Mouse (Mus musculus) left cerebral cortex, adult 2 months (tissue): ENCODE results near the gene Tuba1b. TPM values are rescaled to one million over a fixed set of nuclear protein-coding genes. Genes with fewer than 3 reads are reported as not detected.
A peak's percentile ranks its signal among the peaks of the same experiment; 100 is the strongest.

Experiments used
- DNase-seq, 2 experiments: peaks; one replicate each; pipeline ENCODE4 v3.0.0; 2021 to 2022; ENCODE audit warnings: low spot score in 2 of 2, mixed read lengths in 1 of 2; ENCODE audit errors: extremely low spot score in 1 of 2
- H3K27ac ChIP-seq: fragments of 200-600 bp; 2 replicates; pipeline ENCODE4 v1.8.1; 2022
- H3K4me3 ChIP-seq: fragments of 200-600 bp; 2 replicates; pipeline ENCODE4 v1.8.1; 2022
- CTCF ChIP-seq: fragments of 200-600 bp; IDR thresholded peaks from 2 replicates; pipeline ENCODE4 v1.8.1; 2022; ENCODE audit warnings: antibody characterized with exemption, mild to moderate bottlenecking, moderate library complexity
- intact Hi-C: fragments of 180-260 bp; cut with DNase I; formaldehyde crosslinking; loops from one replicate; pipeline ENCODE4 v1.15.1; 2025
- long read RNA-seq, 2 experiments: library from polyadenylated mRNA; stranded (forward); transcript quantifications; one replicate each; pipeline ENCODE4 v2.0.0; 2021; ENCODE audit warnings: borderline mapping rate in 2 of 2
- total RNA-seq, 2 experiments: library from RNA; stranded (reverse); gene quantifications; 2 replicates each; pipeline ENCODE4 v1.2.3; 2021

The Tuba1b gene
- 100 to 1,000 TPM; 509 to 550 TPM for total RNA-seq
- long read RNA-seq, experiment 1, transcript Tuba1b-201 (4 exons, 1,743 nt): major isoform, 1,113 of 1,150 reads
- long read RNA-seq, experiment 1, partial matches to known transcripts: 8 of 1,150 reads
- long read RNA-seq, experiment 1, other reads (novel, unspliced or antisense): 29 of 1,150 reads
- long read RNA-seq, experiment 2, transcript Tuba1b-201 (4 exons, 1,743 nt): major isoform, 702 of 736 reads
- long read RNA-seq, experiment 2, partial matches to known transcripts: 32 of 736 reads
- long read RNA-seq, experiment 2, other reads (novel, unspliced or antisense): 1 of 736 reads

DNA sequence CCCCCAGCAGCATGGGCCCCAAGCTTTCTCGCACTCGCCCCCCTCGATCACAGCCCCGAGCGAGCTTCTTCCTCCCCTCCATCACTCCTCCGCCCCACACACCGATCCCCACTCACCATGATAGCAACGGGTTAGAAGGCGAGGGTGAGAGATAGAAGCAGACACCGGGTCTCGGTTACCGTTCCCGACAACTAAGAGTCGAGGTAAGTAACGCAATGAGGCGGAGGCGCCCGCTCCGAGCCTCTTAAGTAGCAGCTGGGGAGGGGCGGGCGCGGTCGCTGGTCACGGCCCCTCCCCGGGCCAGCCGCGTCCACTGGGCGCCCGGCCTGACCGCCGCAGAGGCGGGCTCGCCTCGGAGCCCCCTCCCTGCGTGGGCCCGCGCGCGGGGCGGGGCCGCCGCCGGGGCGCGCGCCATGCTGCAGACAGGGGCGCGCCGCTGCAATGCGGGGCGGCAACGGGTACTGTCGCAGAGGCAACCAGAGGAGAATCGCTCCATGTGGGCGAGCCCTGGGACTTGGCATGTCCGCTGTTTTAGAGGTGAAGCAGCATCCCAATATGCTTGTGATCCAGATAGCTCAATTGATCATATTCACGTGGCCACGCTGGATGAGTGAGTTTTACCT is at the start of gene Tuba1b:
Tuba1b (minus strand) TSS at position 349 of the 623 bp plus-strand sequence.
- peak; percentile 91 for DNase-seq
- Histone ChIP-seq H3K27ac (peak within 1 kb of the TSS; percentile 98), H3K4me3 (peak within 1 kb of the TSS; percentile 86)
- TF ChIP-seq CTCF: peak; percentile 9; the same call in 1 of the 2 replicates
- intact Hi-C loops: loop anchor here (1.0 kb wide), 2 partner anchors 19 to 59 kb away; partner anchors contain the start of genes Gm49450 and Tuba1a

DNA sequence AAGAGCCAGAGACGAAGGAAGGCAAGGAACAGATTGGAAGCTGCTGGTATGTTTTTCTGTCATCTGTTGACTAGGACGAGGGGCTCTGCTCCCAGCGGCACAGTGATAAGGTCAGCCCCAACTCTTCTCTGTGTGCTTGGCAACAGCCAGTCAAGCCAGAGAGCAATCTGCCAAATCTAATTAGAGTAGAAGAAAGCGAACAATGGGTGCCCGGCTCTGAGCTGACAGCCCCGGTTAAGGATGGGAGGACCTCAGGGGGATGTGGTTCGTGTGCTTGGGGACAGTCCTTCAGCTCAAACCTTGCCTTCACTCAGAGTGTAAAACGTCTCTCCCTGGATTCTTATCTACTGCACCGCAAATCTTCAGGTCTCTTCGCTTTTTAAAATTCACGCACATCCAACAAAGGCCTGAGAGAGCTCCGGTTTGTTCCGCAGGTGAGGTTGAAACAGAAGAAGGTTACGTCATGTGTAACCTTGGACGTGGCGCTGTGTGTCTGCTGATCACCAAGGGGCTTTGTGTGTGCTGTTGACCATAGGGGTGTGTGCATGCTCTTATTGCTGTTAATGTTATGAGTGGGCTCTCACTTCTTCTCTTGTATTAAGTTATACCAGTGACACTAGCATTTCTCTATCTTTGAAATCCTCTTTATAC is 49.2 kb upstream of the Tuba1b start:
- H3K4me3 ChIP-seq: peak overlapping the region; percentile 33
- TF ChIP-seq CTCF: no peak
- H3K27ac ChIP-seq: peak overlapping the region; percentile 73
- no peak for DNase-seq
- intact Hi-C loops: loop anchor here (2.0 kb wide), 1 partner anchor 31 kb away; the partner anchor contains the start of genes Gm49450 and Tuba1a

DNA sequence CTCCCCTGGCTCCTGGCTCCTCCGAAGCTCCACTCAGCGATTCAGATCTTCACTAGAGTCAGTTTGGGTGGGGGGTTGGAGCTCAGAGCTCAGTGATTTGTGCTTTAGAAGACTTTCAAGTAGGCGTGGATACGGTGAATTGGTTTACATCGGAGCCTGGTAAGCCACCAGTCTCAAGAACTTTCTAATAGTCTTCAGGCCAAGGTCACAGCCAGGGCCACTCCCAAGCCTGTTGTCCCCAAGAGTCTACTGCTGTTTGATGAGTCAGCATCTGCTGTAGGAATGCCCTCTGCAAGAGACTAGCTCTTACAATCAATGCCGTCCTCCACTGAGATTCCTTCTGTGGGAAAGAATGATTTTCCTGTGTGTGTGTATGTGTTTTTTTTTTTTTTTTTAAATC is 47.7 kb upstream of the Tuba1b start:
- no peak for TF ChIP-seq CTCF
- intact Hi-C loops: no loop called here
- H3K27ac ChIP-seq: no peak overlapping the region
- no peak overlapping the region for H3K4me3 ChIP-seq
- DNase-seq: no peak

DNA sequence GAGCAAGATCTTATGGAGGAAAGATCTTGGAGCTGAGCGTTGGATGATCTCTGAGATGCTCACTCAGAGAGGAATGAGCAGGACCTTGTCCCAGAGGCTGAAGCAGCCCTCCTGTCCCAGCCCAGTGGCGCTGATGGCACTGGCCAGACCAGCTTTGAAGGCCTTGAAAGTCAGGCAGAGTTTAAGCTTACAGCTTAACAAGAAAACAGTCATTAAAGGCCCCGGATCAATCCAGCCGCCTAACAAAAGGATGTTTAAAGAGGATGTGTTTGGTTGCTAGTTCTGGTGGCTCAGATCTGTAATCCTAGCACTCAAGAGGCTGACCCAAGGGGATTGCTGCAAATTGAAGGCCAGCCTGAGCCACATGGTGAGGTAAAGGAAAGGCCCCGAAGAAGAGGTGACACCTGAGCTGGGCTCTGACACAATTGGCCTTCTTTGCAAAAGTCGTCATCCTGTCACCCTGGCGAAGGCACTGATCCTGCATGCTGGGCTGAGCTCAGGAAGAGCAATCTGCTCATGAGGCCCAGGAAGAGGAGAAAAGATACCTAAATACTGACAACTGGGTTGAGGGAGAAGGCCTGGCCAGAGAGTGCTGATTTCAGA is 45.7 kb upstream of the Tuba1b start:
- Histone ChIP-seq H3K4me3 (no peak overlapping the region), H3K27ac (no peak overlapping the region)
- no peak for DNase-seq
- TF ChIP-seq CTCF: no peak
- intact Hi-C loops: no loop called here

DNA sequence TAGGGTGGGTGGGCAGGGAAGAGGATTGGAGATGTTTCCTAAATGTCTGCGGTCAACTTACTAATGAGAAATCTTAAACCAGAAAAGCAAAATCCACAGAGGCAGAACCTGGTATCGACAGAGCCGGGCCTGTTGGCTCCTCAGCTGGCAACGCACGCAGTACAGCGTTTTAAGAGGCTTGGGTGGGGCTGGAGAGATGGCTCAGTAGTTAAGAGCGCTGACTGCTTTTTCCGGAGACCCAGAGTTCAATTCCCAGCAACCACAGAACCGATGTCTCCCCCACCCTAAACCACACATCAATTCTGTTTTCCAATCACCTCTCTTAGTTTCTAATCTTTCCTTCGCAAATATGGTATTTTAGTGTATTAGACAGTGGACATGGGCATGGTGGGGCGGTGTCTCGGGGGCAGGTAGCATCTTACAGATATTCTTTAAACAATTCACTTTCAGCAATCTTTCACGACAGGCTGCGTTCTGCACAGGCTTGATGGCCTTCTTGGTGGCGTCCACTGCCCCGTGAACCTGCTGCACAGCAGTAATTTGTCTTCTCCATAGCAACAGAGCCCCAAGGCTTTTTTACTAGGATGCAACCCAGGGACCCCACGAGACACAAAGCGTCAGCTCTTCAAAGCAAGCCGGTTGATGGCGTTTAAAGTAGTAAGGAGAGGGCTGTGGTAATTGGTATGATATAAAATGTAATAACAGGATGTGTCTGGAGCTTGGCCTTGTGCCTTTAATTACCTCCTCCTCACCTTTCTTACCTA is 44.2 kb upstream of the Tuba1b start:
- H3K27ac ChIP-seq: peak overlapping the region; percentile 74
- no peak for DNase-seq
- no peak for TF ChIP-seq CTCF
- intact Hi-C loops: no loop called here
- no peak overlapping the region for H3K4me3 ChIP-seq

DNA sequence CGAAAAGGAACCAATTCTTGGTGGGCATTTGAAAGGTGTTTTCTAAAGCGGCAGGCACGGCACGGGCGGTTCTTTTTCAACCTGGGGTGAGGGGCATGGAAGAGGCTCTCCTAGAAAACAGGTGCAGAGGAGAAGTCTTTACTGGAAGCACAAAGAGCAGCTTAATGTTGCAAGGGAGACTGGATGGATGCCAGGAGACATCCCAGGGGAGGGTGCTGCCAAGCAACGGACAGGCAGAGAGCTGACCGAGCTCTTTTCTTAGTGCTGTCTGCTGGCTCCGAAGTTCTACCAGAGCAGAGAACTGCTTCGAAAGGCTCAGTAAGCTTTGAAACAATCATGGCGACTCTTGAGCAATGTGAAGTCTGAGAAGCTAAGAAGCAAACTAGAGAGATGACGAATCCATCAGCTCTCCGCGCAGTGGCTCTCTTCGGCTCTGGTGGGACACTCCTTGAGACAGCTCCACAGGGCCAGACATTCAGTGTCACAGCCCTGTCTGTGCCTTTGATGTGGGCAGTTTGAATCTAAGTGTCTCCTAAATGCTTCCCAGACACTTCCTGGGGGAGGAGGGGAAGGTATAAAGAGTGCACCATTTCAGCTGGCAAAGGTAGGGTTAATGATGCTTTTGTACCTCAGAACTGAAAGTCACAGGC is 43.5 kb upstream of the Tuba1b start:
- Histone ChIP-seq H3K27ac (peak overlapping the region; percentile 74), H3K4me3 (no peak overlapping the region)
- TF ChIP-seq CTCF: no peak
- intact Hi-C loops: no loop called here
- peak in 1 of 2 experiments; percentile 56 for DNase-seq

DNA sequence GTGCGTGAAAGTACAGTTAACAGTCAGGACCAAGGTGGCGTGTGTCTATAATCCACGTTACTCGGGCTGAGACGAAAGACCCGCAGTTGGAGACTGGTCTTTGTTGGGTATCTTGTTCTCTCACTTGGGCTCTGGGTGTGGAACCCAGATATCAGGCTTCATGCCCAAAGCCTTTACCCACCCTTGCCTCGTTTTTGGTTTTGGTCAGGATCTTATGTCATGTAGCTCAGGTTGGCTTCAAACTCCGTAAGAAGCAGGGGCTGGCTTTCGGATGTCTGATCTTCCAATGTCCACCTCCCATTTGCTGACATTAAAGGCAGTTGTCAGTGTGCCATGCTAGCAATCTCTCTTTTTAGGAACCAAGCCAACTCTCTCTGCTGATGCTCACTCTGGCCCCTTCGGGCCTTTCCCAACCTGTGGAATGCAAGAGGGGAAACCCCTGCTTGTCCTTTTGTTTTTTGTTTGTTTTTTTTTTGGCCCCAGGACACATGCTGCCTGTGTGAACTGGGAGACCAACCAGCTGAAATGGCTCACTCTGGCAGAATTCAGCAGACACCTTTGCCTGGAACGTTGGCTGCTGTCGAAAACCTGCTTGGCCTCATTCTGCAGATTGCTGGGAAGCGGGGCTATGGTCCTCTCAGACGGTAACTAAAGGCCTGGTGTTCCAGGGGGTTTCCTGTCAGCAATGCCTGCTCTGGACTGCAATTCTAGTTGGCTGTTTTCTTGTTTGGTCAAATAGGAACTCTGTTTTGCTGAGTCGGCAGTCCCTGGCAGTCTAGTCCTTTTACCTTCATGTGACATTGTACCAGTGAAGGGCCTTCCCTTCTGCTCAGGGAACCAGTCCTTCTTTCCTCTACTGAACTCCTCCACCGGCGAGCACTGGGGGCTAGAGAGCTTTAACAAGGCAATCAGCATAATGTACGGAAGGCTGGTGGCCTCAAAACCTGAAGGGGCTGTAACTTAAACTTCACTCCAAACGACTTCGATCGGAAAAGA is 42.7 kb upstream of the Tuba1b start:
- DNase-seq: no peak
- intact Hi-C loops: no loop called here
- H3K27ac ChIP-seq: peak overlapping the region; percentile 74
- TF ChIP-seq CTCF: no peak
- no peak overlapping the region for H3K4me3 ChIP-seq

DNA sequence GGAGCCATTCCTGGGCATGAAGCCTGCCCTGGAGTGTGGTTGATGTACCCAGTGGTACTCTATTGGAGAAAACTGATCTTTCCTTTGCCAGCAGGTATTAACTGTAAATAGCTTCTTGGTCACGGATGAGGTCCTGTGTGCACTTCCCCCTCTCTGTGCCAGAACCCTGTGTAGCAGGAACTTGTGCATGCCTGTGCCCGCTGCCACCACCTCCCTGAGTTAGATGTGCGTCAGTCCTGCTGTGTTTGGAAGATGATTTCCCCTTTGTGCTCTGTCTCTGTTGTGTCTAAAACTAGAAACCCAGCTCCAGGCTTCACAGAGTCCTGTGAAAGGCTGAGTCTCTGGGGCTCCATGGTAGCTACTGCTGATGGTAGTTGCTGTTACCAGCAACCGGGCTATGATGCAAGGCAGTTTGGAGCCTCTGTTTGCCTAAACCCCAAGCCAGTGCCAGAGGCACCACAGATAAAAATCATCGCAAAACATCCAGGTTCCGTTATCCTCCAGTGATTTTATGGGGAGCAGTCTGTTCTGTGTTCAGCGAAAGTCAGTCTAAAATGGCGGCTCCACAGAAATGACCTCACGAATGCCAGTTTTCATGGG is 38.8 kb upstream of the Tuba1b start:
- no peak overlapping the region for H3K4me3 ChIP-seq
- TF ChIP-seq CTCF: no peak
- peak overlapping the region; percentile 72 for H3K27ac ChIP-seq
- intact Hi-C loops: no loop called here
- DNase-seq: no peak

DNA sequence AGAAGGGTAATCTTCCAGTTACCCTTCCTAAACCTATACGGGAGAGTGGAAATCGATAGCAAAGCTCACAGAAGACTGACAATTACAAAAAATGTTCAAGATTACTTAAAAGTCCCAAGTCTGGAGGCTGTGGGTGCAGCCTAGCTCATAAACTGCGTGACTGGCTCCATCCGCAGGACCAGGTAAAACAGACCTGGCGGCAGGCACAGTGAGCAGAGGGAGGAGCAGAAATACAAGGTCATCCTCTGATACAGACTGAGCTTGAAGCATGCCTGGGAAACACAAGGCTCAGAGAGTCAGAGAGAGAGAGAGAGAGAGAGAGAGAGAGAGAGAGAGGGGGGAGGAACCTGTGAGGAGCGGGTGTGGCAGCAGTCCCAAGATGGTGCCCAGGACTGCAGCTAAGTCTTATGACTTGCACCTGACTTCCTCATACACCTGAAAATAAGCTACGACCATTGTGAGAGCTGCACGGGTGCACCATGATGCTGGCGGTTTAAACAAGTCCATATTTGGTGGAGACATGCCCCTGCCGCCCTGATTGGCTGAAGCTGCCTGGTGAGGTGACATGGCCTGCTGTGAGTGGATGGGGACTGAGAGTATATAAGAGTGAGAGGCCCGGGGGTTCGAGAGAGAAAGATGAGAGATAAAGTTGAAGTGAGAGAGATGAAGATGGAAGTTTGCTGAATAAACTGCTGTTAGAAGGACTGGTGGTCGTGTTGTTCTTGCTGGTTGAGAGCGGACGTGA is 37.4 kb upstream of the Tuba1b start:
- Histone ChIP-seq H3K4me3 (peak overlapping the region; percentile 39), H3K27ac (peak overlapping the region; percentile 95)
- DNase-seq: peak in 1 of 2 experiments; percentile 45
- intact Hi-C loops: loop anchor here (2.0 kb wide), 1 partner anchor 21 kb away; no protein-coding TSS in a partner anchor
